Mouse (Mus musculus): ENCODE measurements around the gene Gm10447.
A peak's percentile ranks its signal among the peaks of the same experiment; 100 is the strongest.

The Gm10447 gene

DNA sequence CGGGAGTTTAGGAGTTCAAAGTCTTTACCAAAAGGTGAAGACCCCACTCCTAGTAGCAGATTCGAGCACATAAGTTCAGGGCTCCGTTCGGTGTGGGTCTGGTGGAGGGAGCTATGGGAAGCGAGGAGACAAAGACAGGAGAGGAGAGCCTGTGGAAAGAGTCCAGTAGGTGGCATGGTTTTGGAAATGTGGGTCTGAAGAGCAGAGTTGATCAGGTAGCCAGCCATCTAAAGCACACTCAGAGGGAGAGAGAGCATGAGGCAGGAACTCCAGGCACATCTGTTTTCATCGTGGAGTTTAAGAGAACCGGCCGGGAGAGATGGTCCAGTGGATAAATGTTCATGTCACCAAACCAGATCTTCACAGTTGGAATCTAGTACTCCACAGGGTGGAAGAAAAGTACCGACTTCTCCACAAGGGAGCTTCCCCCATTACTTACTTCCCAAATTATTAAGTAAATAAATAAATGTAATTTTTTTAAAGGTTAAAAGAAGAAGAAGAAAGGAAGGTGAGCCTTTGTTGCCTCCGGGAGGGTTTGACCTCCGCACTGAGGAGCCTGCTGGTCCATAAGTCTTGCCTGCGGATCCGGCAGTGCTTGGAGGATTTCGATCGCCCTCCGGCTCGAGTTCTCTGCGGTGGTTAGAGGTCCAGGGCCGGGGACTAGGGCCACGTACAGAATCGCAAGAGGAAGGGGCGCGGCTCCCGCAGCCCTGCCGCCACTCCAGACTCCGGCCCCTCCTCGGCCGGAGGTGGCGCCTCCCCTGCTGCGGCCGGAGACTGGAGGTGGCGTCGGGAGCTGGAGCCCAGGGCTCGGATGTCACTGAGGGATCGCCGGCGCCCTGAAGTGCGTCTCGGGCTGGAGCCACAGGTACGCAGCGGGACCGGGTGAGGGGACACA is at the start of gene Gm10447, which contains the start of gene Shroom1:
TSS of gene Gm10447 (minus strand) at position 637 of the 898 bp plus-strand sequence.
TSS of gene Shroom1 (plus strand) at position 732 of the 898 bp plus-strand sequence.
- peak in 1 of 2 experiments; percentile 55 for DNase-seq (ENCODE audit: low spot score in 2 of 2)

DNA sequence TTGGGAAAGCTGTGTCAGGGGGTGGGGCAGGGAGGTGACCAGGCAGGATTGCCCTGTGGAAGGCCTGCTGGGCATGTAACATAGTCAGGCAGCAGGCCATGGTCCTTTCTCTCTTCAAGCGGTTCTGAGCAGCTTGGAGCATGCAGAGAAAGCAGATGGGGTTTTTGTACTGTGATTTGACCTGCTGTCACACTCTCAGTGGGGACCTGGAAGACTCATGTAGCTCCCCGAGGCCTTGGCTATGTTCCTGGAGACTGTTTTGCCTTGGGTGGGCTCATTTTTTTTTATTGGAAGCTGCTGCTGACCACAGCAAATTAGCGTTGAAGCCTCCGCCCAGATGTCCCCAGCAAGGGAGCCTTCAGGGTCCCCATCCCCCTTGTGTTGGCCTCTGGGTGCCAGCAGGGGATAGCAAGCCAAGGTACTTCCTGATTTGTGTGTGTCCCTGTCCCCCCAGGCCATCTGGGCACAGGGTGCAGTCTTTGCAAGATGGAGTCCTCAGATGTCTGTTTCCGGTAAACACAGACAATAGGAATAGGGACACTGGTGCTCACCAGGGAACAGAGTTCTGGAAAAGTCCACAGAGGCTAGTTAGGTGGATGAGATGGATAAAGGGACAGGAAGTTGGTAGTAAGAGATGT is 48.2 kb upstream of the Gm10447 start:
- DNase-seq (ENCODE audit: low spot score in 2 of 2): no peak

DNA sequence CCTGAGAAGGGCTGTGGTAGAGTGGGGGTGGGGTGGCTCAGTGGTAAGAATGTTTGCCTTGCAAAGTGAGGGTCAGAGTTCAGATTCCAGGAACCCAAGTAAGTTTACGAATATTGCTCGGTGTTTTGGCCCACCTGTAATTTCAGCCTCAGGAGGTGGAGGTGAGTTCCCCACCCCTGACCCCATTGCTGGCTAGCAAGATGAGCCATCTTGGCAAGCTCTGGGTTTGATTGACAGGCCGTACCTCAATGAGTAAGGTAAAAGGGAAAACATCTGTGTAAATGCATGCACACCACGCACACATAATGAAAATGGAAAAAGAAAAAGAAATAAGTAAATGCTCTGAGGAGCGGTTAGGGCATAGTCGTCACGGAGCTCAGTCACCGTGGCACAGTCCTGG is 47.5 kb upstream of the Gm10447 start:
- DNase-seq (ENCODE audit: low spot score in 2 of 2): no peak

DNA sequence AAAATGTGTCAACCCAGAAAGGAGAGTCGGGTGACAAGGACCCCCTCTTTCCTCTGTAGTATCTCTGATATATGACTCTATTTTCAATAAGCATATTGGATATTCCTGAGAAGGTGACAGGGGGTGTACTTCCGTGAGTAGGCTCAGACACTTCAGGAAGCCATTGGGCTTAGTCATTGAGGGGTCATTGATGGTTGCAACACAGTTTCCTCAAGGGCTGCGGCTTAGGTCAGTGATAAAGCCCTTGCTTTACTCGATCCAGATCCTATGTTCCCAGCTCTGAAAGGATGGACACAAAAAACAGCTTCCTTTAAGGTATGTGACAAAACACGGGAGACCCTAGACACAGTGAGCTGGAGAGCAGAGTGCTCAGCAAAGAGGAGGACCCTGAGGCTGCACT is 46.8 kb upstream of the Gm10447 start:
- no peak for DNase-seq (ENCODE audit: low spot score in 2 of 2)

DNA sequence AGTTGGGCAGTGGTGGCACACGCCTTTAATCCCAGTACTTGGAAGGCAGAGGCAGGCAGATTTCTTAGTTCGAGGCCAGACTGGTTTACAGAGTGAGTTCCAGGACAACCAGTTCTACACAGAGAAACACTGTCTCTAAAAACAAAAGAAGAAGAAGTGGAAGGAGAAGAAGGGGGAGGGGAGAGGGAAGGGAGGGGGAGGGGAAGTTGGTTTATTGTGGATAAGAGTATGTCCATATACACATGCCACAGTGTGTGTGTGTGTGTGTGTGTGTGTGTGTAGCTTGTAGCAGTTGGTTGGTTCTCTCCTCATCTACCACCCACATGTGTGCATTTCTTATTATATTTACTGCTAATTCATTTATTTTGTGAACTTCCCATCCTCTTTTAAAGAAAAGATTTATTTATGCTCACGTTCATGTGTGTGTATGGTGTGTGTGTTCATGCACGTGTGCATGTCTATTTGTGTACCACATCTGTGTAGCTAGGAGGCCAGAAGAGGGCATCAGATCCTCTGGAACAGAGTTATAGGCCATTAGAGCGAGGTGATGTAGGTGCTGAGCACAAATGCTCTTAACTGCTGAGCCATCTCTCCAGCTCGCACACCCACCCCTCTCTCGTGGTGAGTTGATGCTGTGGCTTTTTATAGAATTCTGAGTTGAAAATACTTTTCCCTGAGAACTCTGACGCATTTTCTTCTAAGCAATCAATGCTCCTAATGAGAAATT is 45.3 kb upstream of the Gm10447 start:
- no peak for DNase-seq (ENCODE audit: low spot score in 2 of 2)

DNA sequence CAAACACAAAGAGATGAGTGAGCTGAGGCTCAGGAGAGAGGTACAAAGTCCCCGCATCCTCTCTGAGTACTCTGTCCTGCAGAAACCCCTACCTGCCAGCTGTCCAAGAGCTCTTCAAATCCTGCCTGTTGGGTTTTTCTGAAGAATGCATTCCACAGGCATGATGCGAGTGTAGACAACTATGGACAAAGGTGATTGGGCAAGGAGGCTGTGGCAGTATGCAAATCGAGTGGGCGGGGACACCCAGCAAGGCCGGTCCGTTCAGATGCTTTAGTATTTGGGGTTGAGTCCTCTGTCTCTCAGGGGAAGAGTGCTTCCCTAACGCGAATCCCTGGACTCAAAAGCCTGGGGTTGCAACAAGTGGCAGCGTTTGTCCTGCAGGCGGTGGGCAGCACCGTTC is 43.7 kb upstream of the Gm10447 start:
- DNase-seq (ENCODE audit: low spot score in 2 of 2): peak in 1 of 2 experiments; percentile 47

DNA sequence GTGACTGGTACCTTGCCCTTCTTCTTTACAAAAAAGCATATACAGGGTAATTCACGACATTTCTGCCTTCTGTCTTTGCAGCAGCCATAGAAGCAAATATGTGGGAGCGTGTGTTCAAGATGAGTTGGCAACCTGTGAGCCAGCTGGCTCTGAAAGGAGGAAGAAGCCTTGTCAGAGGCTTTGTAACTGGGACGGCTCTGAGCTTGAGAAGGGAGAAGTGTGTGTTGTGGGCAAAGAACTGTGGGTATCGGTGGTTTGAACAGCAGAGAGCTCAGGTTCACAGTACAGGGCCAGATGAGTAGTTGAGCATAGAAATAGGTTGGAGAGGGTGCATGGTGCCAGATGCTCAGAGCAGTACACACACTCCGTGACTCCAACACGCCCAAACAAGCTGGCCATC is 40.0 kb upstream of the Gm10447 start:
- no peak for DNase-seq (ENCODE audit: low spot score in 2 of 2)

DNA sequence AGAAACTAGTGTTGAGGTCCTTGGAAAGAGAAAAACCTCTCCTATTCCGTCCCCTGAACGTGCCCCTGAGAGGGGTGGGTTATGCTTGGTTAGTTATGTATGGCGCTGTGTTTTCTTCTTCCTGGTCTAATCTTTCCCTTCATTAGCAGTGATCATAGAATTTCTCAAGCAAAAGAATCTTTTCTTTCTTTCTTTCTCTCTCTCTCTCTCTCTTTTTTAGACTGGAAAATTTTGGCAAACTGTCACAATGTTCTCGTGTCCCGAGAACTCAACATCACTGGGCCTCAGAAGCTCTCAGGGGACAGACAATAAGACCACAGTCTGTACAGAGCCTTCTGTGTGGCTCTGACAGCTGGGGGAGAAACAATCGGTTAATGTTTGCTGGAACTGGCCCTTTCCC is 38.5 kb upstream of the Gm10447 start:
- no peak for DNase-seq (ENCODE audit: low spot score in 2 of 2)

DNA sequence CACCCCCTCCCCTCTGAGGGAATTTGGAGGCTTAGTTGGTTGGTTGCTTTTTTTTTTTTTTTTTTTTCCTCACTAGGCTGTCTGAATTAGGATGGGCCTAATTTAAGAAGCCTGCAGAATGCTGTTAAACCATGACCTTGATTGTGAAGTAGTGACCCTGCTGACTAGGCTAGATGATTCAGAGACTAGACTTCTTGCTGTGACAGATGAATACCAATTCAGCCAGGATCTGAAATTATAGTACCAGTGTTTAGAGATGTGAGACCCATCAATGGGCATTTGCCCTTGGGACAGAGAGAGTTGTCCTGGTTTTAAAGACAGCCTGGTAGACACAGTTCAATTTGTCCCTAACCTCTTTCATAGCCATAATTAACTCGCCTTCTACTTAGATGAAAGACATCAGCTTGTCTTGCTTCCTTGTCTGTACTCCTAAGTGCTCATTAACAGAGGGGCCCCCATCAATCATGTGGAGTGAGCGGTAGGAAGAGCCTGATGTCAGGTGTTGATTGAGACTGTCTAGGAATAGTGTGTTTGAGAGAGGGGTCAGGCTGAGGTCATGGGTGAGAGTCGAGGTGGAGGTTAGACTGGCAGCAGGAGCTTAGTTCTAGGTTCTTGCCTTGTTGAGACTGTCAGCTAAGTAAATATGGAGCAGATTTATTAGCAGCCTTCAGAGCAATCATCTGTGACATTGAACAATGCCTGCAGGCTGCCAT is 36.5 kb upstream of the Gm10447 start:
- no peak for DNase-seq (ENCODE audit: low spot score in 2 of 2)

DNA sequence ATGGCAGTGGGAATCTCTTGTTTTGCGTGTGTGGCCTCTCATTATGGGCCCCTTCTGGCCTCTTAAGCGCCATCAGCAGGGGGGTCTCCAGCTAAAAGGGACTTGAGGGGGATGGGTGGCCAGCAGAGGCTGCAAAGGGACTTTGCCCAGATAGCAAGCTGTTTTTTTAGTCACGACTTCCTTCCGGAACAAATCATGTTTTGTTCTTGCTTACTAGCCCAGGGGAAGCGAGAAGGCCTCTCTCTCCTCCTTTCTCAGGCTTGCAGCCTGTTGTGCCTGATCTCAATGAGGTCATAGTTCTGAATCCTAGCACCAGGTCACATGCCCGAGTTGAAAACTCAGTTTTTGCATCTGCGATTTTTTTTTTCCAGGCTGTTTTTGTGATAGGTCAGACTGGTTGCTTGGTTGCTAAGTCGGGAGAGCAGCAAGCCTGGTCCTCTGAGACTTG is 35.1 kb upstream of the Gm10447 start:
- no peak for DNase-seq (ENCODE audit: low spot score in 2 of 2)

DNA sequence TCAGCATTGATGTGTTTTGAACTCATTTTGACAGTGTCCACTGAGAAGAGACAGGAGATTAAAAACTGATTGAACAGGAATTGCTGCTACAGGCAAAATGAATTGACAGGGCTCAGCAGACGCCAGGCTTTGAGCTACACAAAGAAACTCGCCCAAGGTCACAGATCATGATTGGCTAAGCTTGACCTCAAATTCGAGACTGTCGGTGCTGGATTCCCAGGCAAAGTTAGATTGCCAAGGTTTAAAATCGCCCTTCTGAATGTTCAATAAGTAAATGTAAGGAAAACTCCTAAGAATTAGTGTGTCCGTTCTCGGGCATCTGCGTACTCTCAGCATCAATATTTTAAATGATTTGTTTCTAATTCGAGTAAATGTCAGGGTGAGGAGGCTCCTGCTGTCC is 32.5 kb upstream of the Gm10447 start:
- no peak for DNase-seq (ENCODE audit: low spot score in 2 of 2)

DNA sequence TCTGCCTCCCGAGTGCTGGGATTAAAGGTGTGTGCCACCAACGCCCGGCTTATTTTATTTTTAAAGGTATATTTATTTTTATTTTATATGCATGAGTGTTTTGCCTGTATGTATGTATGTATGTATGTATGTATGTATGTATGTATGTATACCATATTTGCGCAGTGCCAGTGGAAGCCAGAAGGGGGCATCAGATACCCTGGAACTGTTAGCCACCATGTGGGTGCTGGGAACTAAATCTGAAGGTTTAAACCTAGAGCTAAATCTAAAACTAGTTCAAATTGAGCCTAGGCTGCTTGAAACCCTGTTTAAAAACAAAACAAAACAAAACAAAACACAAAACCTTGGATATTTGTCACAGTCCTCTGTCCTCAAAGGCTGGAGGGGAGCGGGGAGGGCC is 32.1 kb upstream of the Gm10447 start:
- DNase-seq (ENCODE audit: low spot score in 2 of 2): no peak

DNA sequence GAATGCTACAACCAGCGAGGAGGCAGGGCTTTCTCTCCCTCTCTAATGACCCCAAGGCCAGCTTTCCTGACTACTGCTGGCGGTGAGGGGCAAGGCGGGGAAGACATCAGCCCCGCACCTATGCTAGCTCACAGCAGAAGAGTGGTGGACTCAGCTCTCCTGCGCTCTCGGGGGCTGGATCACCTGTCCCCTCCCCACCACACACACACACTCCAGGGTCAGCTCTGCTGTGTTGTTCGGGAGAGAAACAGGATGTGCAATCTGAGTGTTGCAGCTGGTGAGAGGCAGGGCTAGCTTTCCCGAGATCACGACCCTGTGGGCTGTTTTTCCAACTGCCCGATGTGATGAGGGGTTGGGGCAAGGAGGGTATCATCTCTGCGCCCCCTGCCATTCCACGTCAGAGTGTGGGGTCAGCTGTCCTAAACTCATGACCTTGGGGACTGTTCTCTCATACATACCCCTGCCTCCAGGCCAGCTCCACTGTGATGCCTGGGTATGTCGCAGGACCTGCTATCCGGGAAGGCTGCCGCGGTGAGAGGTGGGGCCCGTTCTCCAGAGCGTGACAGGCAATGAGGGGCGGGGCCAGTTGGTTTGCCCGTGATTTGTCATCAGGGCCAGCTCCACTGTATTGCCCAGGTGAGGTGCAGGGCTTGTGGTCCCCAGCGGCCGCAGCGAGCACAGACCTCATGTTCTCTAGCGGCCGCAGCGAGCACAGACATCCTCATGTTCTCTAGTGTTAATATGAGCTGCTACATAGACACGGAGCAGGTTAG is 30.1 kb upstream of the Gm10447 start:
- peak in 1 of 2 experiments; percentile 46 for DNase-seq (ENCODE audit: low spot score in 2 of 2)

DNA sequence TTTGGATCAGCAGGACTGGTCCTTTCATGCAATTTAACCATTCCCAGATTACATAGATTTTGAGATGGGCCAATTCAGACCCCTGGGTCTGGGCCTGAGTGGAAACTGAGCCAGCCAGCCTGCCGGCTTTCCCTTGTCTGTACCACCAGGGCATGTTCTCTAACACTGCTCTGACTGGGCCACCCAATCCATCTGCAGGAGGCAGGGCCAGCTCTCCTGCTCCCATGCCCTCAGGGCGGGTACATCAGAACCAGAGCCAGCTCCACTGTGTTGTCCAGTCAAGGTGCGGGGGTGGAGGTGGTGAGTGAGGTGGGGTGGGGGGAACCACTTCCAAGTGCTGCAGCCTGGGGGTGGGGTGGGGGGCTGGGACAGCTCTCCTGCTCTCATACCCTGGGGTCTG is 29.4 kb upstream of the Gm10447 start:
- no peak for DNase-seq (ENCODE audit: low spot score in 2 of 2)

DNA sequence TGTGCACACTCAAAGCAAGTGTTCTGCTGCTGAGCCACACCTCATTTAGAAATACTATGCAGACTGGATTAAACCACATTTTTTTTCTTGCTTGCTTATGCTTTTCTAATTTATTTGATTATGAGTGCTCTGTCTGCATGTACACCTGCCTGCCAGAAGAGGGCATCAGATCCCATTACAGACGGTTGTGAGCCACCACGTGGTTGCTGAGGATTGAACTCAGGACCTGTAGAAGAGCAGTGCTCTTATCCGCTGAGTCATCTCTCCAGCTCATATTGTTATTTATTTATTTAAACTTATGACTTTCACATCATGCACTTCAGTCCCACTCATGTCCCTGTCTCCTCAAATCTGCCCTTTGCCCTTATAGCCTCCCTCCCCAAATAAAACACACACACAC is 28.8 kb upstream of the Gm10447 start:
- DNase-seq (ENCODE audit: low spot score in 2 of 2): no peak

DNA sequence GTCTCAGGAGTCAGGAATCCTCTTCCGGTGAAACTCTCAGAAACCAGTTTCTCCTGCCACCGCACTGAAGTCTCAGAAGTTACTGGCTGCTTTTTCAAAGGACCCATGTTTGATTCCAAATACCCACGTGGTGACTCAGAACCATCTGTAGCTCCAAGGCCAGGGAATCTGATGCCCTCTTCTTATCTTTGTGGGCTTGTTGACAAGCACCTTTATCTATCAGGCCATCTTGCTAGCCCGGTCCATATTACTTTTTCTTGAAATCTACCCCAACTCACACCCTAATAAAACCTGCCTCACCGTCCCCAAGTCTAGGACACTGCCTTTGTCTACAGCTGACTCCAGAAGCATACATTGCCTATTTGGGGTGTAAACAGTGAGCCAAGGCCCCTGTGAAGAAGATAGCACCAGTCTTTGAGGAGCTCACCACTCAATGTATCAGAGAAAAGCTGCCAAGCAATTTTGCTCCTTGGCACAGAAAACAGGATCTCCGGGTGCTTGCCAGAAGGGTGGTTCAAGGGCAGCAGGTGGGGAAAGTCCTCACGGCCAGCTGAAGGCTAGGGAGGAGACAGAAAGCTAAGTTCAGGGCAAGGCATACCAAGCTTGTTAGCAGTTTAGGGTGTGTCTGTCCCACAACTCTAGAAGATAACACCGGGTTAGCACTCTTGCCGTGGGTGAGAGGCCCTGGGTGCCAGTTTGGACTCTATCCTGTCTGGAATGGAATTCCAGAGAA is 26.4 kb upstream of the Gm10447 start:
- peak in 1 of 2 experiments; percentile 30 for DNase-seq (ENCODE audit: low spot score in 2 of 2)

DNA sequence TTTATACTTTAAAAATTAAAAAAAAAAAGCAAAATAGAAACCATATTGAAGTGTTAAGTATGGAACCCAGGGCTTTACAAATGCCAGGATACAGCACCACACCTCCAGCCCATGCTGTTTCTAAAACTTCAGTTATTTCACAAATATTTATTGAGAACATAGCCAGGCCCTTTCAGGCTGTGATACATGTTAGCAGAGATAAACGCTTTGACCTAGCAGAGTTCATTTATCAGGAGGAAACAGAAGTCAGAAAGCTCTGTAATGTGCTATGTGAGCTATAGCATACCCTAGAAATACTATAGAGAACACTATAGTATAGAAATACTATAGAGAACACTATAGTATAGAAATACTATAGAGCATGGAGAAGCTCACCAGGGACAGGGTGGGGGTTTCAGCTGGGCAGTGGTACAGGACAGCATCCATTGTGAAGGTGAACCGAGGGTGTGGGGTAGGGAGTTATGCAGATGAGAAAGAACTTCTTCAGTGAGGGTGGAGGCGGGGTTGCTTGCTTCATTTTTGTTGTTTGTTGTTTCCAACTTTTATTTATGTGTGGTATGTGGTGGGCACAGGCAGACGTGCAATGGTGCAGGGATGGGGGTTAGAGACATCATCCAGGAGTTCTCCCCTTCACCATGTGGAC is 24.3 kb upstream of the Gm10447 start:
- no peak for DNase-seq (ENCODE audit: low spot score in 2 of 2)

DNA sequence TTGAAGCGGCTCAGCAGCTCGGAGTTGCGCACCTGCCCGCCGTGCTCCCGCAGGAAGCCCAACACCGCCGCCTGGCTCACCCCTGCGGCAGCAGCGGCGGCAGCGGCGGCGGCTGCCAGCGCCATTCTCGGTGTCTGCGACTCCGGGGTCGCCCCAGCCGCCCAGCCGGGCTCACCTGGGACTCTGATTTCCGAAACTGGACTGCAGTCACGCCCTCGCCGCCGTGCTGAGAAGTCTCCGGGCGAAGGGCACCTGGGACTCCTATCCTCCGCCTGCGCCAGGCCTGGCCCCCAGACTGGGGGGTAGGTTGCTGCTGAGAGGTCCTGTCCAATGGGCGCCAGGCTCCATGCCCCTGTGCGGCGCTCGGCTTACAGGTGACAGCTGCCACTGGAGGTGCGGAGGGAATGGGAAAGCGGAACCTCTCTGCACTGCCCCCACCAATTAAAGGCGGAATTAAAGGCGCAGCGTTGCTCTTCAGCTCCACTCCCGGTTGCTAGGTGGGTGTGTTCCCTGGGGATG is 22.9 kb upstream of the Gm10447 start, which contains the start of the genes Gm9945 and Sowaha:
TSS of gene Gm9945 (plus strand) at position 384 of the 519 bp plus-strand sequence.
TSS of gene Sowaha (minus strand) at position 492 of the 519 bp plus-strand sequence.
- peak in 1 of 2 experiments; percentile 27 for DNase-seq (ENCODE audit: low spot score in 2 of 2)

DNA sequence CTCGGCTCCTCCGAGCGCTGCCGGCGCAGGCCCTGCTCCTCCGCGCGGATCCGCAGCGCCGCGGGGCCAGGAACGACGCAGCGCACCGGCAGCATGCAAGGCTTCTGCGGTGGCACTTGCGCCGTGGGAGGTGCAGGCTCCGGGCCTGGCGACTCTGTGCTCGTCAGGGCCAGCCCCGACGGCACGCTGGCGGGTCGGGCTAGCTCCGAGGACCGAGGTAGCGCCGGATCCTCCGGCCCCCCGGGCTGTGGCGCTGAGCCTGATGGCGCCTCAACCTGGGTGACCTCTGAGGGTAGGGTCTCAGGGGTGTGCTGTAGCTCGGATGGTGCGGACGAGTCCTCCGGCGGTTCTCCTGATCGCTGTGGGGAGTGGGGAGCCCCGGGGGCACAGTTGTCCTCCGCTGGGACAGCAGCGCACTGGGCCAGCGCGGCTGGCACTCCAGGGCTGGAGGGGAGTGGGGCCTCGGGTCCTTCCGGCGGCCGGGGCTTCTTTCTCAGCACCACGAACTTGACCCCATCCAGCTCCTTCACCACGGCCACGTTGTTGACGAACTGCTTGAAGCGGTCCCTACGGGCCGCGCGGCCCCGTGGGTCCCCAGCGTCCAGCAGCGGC is 22.4 kb upstream of the Gm10447 start:
- no peak for DNase-seq (ENCODE audit: low spot score in 2 of 2)

Measured in urinary bladder, postnatal 4 days (tissue).